Mouse (Mus musculus) stomach, embryonic 14.5 days (tissue): Measurements from ENCODE around the gene Gramd1a. TPM values are rescaled to one million over a fixed set of nuclear protein-coding genes. Genes with fewer than 3 reads are reported as not detected.

Source experiments
- ATAC-seq: fragments of 200-750 bp; cut with Nextera tagmentation; 2 replicates; pipeline ENCODE4 v1.8.0; 2017; ENCODE audit warnings: low read depth, moderate TSS enrichment; ENCODE audit not compliant: insufficient number of reproducible peaks, insufficient read depth, low FRiP score
- H3K27ac ChIP-seq: fragments of 300-500 bp; sonication (generic); 2 replicates; pipeline ENCODE4 v1.5.1; 2014; ENCODE audit warnings: mild to moderate bottlenecking, low read length, moderate library complexity, mixed read lengths
- H3K27me3 ChIP-seq: fragments of 300-500 bp; sonication (generic); 2 replicates; pipeline ENCODE4 v1.6.1; 2014; ENCODE audit warnings: low read length, control low read depth, mixed read lengths; ENCODE audit not compliant: control insufficient read depth, insufficient read depth
- H3K36me3 ChIP-seq: fragments of 300-500 bp; sonication (generic); 2 replicates; pipeline ENCODE4 v1.6.1; 2014; ENCODE audit warnings: mild to moderate bottlenecking, control low read depth, low read length, moderate library complexity, mixed read lengths; ENCODE audit not compliant: control insufficient read depth, insufficient read depth
- H3K4me1 ChIP-seq: fragments of 300-500 bp; sonication (generic); 2 replicates; pipeline ENCODE4 v1.6.1; 2014; ENCODE audit warnings: low read length, control low read depth, mixed read lengths; ENCODE audit not compliant: control insufficient read depth, insufficient read depth
- H3K4me2 ChIP-seq: fragments of 300-500 bp; sonication (generic); replicated peaks from 2 replicates; pipeline ENCODE4 v1.6.1; 2014; ENCODE audit warnings: low read depth, low read length, control low read depth
- H3K4me3 ChIP-seq: fragments of 300-500 bp; sonication (generic); 2 replicates; pipeline ENCODE4 v1.5.1; 2014; ENCODE audit warnings: low read depth, low read length, control low read depth
- H3K9ac ChIP-seq: fragments of 300-500 bp; sonication (generic); replicated peaks from 2 replicates; pipeline ENCODE4 v1.6.1; 2014; ENCODE audit warnings: low read depth, mild to moderate bottlenecking, control low read depth, low read length, moderate library complexity, mixed read lengths
- H3K9me3 ChIP-seq: fragments of 300-500 bp; sonication (generic); 2 replicates; pipeline ENCODE4 v1.6.1; 2016; ENCODE audit warnings: low read depth, low read length, control low read depth; ENCODE audit not compliant: control insufficient read depth
- WGBS: fragments of 180-500 bp; shearing (Covaris S2); extraction: QIAGEN DNeasy Blood & Tissue Kit; methylation state at CpG from one replicate; pipeline ENCODE4 v1.1.7; 2014; 5-methylcytosine and 5-hydroxymethylcytosine counted together
- polyA plus RNA-seq: library from polyadenylated mRNA; unstranded; fragments of >200 nt; fragmentation: Nextera tagmentation; extraction: Ambion mirVana; gene quantifications from 2 replicates; pipeline ENCODE4 v1.2.1, GENCODE M21; 2014

Gramd1a gene
- polyA plus RNA-seq, 1 experiment from 2014 or later = 62.1 TPM

DNA sequence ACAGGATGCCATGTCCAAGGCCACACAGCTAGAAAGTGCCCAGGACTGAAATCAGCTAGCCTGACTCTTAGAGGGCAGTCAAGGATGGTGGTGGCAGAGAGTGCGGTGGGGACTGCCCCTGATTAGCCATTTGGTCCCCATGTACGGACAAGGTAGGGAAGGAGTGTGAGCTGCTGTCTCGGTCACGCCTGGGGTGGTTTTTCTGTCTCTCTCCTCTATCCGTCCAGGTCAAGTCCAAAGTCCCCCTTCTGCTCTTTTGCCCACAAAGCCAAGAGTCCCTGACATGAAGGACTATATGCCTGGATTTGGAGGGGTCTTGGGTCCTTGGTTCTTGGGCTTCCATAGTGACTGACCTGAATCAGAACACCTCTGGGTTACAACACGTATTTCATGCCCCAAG is 41.9 kb downstream of the Gramd1a start:
- ATAC-seq = no peak
- Histone ChIP-seq H3K4me2 (no peak overlapping the region), H3K36me3 (no peaks in the 10 kb centered on the region), H3K4me3 (no peak overlapping the region), H3K4me1 (peaks cover 10% of the 10 kb centered on the region; the same call in 1 of the 2 replicates), H3K9me3 (no peaks in the 10 kb centered on the region), H3K9ac (no peak overlapping the region), H3K27me3 (no peaks in the 10 kb centered on the region), H3K27ac (no peak overlapping the region)
- WGBS = 82% methylated on average over 6 of the region's 6 CpGs

DNA sequence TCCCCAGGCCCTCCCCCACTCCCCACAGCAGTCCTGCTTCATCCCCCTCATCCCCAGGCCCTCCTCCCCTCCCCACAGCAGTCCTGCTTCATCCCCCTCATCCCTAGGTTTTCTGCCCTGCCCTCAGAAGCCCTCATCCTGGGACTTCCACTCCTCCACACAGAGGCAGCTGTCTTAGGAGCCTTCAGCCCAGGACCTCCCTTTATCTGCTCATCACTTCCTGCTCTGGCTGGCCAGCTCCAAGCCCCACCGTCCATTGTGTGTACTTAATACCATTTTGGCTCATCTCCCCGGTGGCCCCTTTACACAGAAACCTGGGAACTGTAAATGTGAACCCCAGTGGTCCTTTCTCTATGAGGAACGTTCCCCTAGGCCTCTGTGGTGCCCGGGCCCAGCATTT is 43.7 kb downstream of the Gramd1a start:
- Histone ChIP-seq H3K4me2 (no peak overlapping the region), H3K4me1 (peaks cover 10% of the 10 kb centered on the region; the same call in 1 of the 2 replicates), H3K27me3 (no peaks in the 10 kb centered on the region), H3K9me3 (no peaks in the 10 kb centered on the region), H3K36me3 (no peaks in the 10 kb centered on the region), H3K27ac (no peak overlapping the region), H3K9ac (no peak overlapping the region), H3K4me3 (no peak overlapping the region)
- 41% methylated on average over 4 of the region's 4 CpGs for WGBS
- no peak for ATAC-seq

DNA sequence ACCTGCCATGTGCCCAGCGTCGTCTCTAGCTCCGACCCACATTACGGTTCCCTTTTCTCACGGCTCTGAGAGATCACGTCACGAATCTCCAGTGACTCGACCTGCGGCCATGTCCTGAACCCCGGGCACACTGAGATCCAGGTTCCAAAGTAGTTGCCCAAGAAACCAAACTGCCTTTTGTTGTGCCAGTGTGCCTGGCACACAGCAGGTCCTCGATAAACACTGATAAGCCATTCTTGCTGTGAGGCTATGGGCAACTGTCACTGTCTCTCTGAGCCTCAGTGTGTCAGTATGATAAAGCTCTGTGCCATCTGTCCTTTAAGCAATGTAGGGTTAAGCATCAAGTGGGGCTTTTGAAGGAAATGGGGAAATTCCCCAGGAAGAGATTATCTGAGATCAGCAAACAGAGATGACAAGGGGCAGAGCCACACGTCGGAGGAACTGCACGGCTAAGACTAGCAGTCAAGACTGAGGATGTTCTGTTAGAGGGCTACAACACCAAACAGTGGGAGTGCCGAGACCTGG is 44.8 kb downstream of the Gramd1a start:
- Histone ChIP-seq H3K4me1 (peaks cover 10% of the 10 kb centered on the region; the same call in 1 of the 2 replicates), H3K9me3 (no peaks in the 10 kb centered on the region), H3K27me3 (no peaks in the 10 kb centered on the region), H3K4me2 (no peak overlapping the region), H3K27ac (no peak overlapping the region), H3K4me3 (no peak overlapping the region), H3K36me3 (no peaks in the 10 kb centered on the region), H3K9ac (no peak overlapping the region)
- ATAC-seq = no peak
- WGBS = 76% methylated on average over 15 of the region's 15 CpGs

DNA sequence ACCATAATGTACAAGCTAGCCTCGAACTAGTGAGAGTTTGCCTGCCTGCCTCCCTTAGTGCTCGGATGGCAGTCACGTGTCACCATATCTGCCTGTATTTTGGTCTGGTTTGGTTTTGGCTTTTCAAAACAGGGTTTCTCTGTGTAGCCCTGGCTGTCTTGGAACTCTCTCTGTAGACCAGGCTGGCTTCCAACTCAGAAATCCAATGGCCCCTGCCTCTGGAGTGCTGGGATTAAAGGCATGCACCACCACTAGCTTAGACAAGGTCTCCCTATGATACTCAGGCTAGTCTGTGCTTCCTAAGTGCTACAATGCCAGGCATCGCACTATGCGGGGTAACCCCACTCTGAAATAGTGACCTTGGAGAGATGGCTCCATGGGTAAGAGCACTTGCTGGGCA is 45.9 kb downstream of the Gramd1a start:
- no peak overlapping the region for H3K4me2 ChIP-seq
- H3K4me3 ChIP-seq = no peak overlapping the region
- H3K36me3 ChIP-seq = no peaks in the 10 kb centered on the region
- no peaks in the 10 kb centered on the region for H3K9me3 ChIP-seq
- no peaks in the 10 kb centered on the region for H3K27me3 ChIP-seq
- 93% methylated on average over 5 of the region's 5 CpGs for whole genome bisulfite sequencing
- ATAC-seq = no peak
- H3K4me1 ChIP-seq = peaks cover 4% of the 10 kb centered on the region; the same call in 1 of the 2 replicates
- no peak overlapping the region for H3K27ac ChIP-seq
- H3K9ac ChIP-seq = no peak overlapping the region

DNA sequence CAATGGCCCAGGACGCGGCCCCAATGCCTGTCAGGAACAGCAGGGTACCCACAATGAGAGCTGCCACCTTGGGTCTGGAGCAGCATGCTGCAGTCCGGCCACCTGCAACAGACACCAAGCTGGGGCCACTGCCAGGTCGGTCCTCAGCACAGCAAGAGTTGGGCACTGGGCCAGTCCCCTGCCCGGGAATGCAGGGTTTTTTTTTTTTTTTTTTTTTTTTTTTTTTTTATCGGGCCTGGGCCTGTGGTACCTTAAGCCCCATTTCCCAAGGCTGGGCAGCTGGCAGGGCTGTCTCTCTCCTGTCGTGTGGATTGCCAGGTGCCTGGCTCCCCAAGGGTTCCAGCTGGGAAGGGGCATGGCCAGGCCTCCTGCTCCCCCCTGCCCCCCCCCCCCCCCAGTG is 46.6 kb downstream of the Gramd1a start:
- Histone ChIP-seq H3K9ac (no peak overlapping the region), H3K4me3 (no peak overlapping the region), H3K27ac (no peak overlapping the region), H3K9me3 (no peaks in the 10 kb centered on the region), H3K27me3 (no peaks in the 10 kb centered on the region), H3K4me2 (no peak overlapping the region), H3K4me1 (peaks cover 4% of the 10 kb centered on the region; the same call in 1 of the 2 replicates), H3K36me3 (no peaks in the 10 kb centered on the region)
- 41% methylated on average over 6 of the region's 7 CpGs for WGBS
- ATAC-seq = no peak

DNA sequence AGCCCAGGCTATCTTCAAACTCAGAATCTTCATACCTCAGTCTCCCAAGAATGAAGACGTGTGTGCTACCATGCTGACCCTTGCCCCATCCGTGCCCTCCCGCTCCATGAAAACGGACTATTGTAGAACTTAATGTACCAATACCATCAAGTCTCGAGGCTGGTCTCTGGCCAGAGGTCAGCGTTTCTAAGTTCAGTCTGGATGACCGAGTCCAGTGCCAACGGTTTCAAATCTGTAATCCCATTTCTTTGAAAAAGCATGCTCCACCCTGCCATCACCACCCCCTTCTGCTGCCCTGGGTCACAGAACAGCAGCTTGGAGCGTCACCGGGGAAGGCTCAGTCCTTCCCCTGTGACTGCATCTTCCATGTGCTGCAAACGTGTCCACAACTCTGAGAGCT is 47.9 kb downstream of the Gramd1a start:
- Histone ChIP-seq H3K4me2 (no peak overlapping the region), H3K4me3 (no peak overlapping the region), H3K27me3 (no peaks in the 10 kb centered on the region), H3K4me1 (peaks cover 4% of the 10 kb centered on the region; the same call in 1 of the 2 replicates), H3K9ac (no peak overlapping the region), H3K27ac (no peak overlapping the region), H3K9me3 (no peaks in the 10 kb centered on the region), H3K36me3 (no peaks in the 10 kb centered on the region)
- WGBS = 89% methylated on average over 11 of the region's 11 CpGs
- no peak for ATAC-seq

DNA sequence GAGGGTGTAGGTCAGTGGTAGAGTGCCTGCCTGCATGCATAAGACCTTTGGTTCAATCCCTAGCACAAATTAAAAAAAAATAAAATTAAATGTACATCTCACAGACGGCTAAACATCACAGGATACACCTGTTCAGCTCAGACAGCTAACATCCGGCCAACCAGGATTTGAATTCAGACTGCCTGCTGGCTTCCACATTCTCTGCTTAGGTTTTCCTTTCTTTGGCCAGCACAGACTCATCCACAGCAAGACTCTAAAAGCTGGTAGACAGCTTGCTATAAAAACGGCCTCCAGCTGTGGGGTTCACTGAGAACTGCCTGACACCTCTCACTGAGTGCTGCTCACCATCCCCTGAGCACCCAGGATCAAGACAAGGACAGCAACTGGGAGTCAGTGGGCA is 49.5 kb downstream of the Gramd1a start:
- WGBS = 50% methylated on average over 3 of the region's 3 CpGs

DNA sequence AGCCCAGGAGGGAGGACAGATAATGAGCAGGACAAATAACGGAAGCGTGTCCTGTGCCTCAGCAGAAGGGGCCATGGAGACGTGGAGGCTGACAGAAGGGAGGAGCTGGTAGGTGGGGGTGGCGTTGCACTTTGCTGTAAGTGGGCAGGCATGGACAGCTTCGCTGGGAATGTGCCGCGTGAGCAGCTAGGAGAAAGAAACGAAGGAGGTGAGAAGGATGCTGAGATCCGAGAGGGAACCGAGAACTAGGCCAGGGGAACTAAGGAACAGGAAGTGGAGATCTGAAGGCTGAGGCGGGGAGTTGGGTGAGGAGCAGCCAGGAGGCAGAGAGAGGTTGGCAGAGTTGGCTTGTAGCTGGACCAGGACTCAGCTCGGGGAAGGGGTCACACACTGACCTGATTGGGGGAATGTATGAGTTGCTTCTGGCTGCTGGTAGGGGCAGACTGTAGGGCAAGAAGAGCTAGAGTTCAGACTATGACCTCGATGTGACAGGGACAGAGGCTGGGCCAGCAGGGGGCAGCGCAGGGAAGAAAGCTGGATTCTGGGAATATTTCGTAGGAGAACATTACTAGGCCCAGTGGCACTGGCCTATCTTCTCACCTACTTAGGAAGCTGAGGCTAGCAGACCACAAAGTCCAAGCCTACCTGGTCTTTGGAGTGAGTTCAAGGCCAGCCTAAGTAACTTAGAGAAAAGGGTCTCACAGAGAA is 50.5 kb downstream of the Gramd1a start:
- Histone ChIP-seq H3K4me2 (no peak overlapping the region), H3K36me3 (no peaks in the 10 kb centered on the region), H3K9ac (no peak overlapping the region), H3K27me3 (no peaks in the 10 kb centered on the region), H3K4me1 (no peaks in the 10 kb centered on the region), H3K27ac (no peak overlapping the region), H3K4me3 (no peak overlapping the region), H3K9me3 (no peaks in the 10 kb centered on the region)
- no peak for ATAC-seq
- WGBS = 48% methylated on average over 15 of the region's 15 CpGs

More for the DNA sequence above, 49.5 kb downstream of the Gramd1a start:
- no peaks in the 10 kb centered on the region for H3K27me3 ChIP-seq
- peaks cover 2% of the 10 kb centered on the region; the same call in 1 of the 2 replicates for H3K4me1 ChIP-seq
- H3K36me3 ChIP-seq = no peaks in the 10 kb centered on the region
- H3K9me3 ChIP-seq = no peaks in the 10 kb centered on the region
- ATAC-seq = no peak
- no peak overlapping the region for H3K9ac ChIP-seq
- no peak overlapping the region for H3K4me3 ChIP-seq
- H3K27ac ChIP-seq = no peak overlapping the region
- no peak overlapping the region for H3K4me2 ChIP-seq
